Mouse (Mus musculus): ENCODE data around the gene Kif1a.

DNA sequence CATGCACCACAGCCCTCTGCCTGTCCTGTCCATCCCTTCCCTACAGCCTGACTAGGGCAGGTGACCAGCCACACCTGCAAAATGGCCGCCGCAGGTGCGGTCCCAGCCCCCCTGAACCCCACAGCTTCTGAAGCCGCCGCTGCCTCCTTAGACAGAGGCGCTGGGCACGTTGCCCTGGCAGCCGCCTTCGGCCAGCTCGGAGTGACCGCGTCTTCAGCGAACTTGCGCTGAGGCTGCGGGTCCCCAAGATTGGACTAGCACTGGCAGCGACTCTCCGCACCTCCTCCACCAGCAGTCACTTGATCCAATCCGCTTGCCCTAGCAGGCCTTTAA is 1.5 kb downstream of the Kif1a start:
- TF ChIP-seq GATA1 (IDR thresholded peaks at IDR 0.05; ENCODE audit: low read length) (no peak), TAL1 (IDR thresholded peaks at IDR 0.05; ENCODE audit: low read length) (no peak)

Data from erythroblast, embryonic 14.5 days (primary cell).